Mouse (Mus musculus): ENCODE data around the gene Sept3. TPM values are rescaled to one million over a fixed set of nuclear protein-coding genes. Genes with fewer than 3 reads are reported as not detected.
A peak's percentile ranks its signal among the peaks of the same experiment; 100 is the strongest.
"Not testable (repeated sequence)": the region's sequence is repeated elsewhere in the genome, so short reads cannot be mapped to it uniquely, and the experiment has no call there.

The Sept3 gene
- total RNA-seq (2017), result 0.48 TPM in 1 of 3 replicates, not detected in the others

DNA sequence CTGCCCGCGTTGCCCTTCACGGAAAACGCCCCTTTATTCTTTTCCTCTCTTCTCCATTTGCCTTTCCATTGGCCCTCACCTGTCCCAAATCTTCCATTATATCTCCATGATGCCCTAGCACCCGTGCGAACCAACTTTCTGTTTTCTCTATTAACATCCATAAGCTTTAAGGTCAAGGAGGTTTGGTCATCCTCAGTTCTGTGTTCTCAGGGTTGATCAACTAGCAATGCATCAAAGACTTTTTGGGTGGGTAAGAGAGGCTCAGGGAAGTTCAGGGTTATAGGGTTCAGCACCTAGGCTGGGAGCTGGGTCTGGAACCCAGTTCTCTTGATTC lies at the start of gene Sept3:
Sept3 (plus strand) TSS at position 301 of the 334 bp plus-strand sequence.
- ATAC-seq (replicated peaks; ENCODE audit: insufficient number of reproducible peaks, low FRiP score, low TSS enrichment, poor library complexity, severe bottlenecking), result no peak

DNA sequence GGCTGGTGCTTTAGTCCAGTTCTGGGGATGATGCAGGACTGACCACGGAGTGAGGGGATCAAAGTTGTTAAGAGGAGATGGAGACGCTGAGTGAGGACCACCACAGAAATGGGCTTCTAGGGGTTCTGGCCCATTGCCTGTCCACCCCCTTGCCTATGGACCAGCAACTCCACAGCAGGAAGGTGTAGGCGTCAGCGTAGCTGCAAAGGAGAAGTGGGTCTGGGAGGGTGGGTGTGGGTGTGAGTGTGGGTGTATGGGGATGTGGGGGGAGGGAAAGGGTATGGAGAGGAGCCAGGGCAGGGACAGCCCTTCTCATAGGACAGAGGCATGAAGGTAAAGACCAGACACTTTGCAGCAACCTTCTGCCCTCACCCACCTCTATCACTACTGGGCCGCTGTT lies 48.9 kb upstream of the Sept3 start:
- no peak for ATAC-seq (replicated peaks; ENCODE audit: insufficient number of reproducible peaks, low FRiP score, low TSS enrichment, poor library complexity, severe bottlenecking)

DNA sequence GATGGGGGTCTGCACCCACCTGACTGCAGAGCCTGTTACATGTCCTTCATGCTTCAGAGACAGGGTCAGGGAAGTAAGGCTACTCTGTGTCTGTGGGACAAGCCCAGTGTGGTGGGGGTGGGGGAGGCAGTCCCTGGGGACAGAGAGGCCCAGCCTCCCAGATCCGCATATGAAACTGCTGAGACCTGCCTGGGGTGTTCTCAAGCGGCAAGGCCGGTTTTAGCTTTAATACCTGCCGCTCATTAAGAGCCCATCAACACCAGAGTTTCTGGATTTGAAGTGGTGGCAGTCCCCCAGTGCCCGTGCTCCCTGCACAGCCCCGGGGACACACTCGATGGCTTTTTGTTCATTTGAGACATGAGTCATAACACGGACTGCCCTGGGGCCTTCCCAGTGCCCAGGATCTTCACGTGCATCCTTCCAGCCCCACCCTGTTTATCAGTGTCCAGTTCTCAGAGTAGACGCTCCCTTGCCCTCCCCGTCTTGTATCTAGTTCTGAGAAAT lies 45.1 kb upstream of the Sept3 start:
- no peak for ATAC-seq (replicated peaks; ENCODE audit: insufficient number of reproducible peaks, low FRiP score, low TSS enrichment, poor library complexity, severe bottlenecking)

DNA sequence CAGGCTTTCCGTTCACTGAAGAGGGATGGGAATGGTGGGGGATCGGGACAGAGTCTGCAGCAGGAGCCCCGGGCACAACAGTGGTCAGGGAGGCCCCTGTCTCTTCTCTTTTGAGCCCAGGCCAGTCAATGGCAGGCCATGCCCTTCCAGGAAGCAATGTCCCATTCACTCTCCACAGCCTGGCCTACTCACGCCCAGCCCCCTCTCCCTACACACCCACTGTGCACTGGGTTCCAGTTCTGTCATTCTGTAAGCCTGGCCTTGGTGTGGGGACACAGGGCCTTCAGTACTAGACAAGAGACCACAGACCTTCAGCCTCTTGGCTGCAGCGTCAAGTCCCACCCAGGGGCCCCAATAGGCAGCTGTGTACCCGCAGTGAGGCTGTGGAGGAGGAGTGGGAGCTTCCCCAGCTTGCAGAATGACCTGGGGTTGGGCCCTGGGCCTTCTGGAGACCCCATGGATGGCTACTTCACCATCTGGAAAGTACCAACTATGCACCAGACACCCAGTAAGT lies 44.5 kb upstream of the Sept3 start:
- ATAC-seq (replicated peaks; ENCODE audit: insufficient number of reproducible peaks, low FRiP score, low TSS enrichment, poor library complexity, severe bottlenecking), result no peak

DNA sequence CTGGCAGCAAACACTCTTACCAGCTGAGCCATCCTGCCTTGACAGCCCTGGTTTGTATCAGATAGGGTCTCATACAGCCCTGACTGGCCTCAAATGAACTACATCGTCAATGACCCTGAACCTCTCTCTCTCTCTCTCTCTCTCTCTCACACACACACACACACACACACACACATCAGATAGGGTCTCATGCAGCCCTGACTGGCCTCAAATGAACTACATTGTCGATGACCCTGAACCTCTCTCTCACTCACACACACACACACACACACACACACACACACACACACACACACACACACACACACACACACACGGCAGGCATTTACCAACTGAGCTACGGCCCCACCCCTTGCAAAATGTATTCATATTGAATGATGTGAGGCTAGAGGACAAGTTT lies 43.6 kb upstream of the Sept3 start:
- ATAC-seq (replicated peaks; ENCODE audit: insufficient number of reproducible peaks, low FRiP score, low TSS enrichment, poor library complexity, severe bottlenecking), result no peak

DNA sequence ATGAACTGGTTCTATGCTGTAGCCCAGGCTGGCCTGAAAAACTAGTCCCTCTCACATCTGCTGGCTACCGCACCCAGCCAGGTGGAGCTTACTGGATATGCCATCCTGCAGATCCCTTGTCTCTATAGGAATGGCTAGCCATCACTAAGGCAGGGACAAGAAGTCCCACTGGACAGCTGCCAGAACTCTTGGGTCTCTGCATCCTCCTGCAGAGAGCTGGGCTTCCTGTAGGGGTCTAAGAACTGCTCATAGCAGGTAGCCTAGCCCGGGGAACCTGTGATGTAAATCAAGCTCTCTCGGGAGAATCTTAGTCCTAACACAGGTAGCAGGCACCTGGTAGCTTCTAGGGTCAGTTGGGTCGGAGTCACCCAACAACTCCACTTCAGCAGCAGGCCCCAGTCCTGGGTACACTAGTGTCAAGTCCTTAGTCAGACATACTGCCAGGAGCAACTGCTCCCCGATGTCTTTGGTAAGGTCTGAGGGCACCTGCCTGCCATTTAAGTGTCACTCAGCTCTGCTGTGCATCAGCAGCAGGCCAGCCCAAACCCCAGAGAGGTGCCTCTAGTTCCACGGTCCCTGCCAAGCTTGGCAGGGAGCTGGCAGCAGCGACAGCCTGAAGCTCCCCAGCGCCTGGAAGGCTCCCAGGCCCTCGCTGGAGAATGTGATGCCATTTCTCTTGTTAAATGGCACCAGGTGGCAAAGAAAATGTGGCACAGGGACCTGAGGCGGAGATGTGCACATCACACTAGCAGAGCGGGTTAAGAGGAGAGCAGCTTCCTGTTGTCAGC lies 42.9 kb upstream of the Sept3 start:
- ATAC-seq (replicated peaks; ENCODE audit: insufficient number of reproducible peaks, low FRiP score, low TSS enrichment, poor library complexity, severe bottlenecking), result no peak

DNA sequence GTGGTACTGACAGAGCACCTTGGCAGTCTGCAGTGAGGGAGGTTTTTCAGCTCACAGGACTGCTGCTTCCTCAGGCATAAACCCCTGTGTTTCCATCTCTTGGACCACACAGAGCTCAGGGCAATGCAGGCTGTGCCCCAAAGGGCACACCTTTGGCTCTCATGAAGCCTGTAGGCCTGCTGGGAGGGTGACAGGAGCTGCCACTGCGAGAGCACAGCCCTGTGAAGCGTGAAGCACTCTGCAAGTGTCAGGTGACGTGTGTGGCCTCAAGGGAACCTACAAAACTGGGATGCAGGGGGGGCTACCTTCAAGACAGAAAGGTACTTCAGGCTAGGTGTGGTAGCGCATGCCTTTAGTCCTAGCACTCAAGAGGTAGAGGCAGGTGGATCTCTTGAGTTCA lies 42.0 kb upstream of the Sept3 start:
- ATAC-seq (replicated peaks; ENCODE audit: insufficient number of reproducible peaks, low FRiP score, low TSS enrichment, poor library complexity, severe bottlenecking), result no peak

DNA sequence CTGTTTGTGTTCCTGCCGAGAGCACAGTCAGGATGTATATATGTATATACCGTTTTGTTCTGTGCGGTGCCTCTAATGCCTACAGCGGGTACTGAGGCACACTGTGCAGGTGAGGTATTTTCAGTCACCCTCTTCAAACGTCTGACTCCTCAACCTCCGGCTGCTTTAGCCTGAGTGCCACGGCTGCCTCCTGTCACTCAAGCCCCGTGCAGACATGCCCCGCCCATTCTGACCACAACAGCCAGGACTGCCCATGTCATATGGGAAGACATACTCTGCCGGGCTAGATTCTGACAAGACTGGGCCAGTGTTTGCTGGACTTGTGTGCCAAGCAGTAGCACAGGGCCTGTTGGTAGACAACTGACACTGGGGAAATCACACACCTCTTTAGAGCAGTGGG lies 39.0 kb upstream of the Sept3 start:
- ATAC-seq (replicated peaks; ENCODE audit: insufficient number of reproducible peaks, low FRiP score, low TSS enrichment, poor library complexity, severe bottlenecking), result no peak

DNA sequence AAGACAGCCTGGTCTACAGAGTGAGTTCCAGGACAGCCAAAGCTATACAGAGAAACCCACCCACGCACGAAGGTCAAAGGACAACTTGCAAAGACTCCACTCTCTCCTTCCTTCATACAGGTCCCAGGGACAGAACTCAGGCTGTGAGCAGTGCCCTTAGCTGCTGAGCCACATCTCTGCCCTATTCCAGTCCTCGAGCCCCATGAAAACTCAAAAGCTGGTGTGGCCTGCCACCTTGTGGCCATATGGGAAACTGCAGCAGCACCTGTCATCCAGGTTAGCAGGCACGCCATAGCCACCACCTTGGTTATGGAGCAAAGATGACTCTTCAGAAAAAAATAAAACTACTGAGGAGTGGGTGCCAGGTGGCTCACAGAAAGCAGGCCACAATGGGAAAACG lies 38.1 kb upstream of the Sept3 start:
- peak; percentile 82 for ATAC-seq (replicated peaks; ENCODE audit: insufficient number of reproducible peaks, low FRiP score, low TSS enrichment, poor library complexity, severe bottlenecking)

DNA sequence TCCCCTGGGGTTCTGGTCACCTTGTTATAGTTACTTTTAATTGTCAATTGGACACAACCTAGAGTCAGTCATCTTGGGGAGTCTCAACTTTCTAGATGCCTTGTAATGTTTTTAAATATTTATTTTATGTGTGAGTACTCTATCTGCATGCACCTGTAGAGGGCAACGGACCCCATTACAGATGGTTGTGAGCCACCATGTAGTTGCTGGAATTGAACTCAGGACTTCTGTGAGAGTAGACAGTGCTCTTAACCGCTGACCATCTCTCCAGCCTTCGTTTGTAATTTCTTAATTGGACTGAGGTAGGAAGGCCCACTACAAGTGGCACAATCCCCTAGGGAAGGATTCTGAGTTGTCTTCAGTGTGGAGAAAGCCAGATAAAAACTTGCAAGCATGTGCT lies 31.4 kb upstream of the Sept3 start:
- no peak for ATAC-seq (replicated peaks; ENCODE audit: insufficient number of reproducible peaks, low FRiP score, low TSS enrichment, poor library complexity, severe bottlenecking)

DNA sequence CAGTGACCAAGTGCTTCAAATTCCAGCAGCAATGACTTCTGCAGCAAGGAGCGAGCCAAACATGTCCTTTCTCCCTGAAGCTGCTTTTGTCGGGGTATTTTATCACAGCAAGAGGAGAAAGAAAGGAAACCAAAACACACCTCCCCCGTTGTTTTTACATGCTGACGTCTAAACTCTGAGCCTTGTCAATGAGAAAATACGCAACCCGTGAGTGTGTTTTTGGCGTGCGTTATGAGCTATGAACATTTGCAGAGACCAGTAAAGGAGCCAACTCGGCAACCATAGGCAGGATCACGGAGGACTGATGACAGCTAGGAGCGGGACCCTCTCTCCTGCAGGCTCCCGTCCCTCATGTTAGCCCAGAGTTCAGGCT lies 31.0 kb upstream of the Sept3 start:
- ATAC-seq (replicated peaks; ENCODE audit: insufficient number of reproducible peaks, low FRiP score, low TSS enrichment, poor library complexity, severe bottlenecking), result no peak

DNA sequence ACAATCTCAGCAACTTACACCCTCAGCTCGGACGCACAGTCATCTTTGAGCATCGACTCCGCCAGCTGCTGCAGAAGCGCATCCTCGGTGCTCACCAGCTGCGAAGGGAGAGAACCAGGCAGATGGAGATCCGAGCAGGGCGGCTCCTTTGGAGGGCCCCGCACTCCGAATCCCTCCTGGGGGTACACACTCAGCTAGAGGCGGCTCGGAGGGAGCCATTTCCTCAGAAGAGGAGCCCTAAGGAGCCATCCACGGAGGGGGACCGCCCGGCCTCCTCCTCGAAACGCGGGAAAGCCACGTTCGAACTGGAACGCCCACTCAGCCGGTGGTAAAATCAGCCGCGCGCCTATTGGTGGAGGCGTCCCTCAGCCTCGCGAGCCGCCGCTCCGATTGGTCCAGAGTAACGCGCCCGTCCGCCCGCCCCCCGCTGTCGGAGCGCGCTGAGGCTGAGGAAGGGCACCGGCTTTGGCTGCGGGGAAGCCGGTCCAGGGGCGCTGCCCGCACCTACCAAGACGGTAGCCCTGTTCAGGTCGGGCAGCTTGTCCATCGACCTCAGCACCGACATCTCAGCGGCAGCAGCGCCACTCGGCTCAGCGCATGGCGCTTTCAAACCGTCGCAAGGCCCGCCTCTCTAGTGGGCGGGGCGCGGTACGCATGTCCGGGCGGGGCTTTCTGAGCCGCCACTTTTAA lies 30.4 kb upstream of the Sept3 start, which contains the start of gene Cenpm:
Cenpm (minus strand) TSS at position 634 of the 690 bp plus-strand sequence.
- peak; percentile 96 for ATAC-seq (replicated peaks; ENCODE audit: insufficient number of reproducible peaks, low FRiP score, low TSS enrichment, poor library complexity, severe bottlenecking)

DNA sequence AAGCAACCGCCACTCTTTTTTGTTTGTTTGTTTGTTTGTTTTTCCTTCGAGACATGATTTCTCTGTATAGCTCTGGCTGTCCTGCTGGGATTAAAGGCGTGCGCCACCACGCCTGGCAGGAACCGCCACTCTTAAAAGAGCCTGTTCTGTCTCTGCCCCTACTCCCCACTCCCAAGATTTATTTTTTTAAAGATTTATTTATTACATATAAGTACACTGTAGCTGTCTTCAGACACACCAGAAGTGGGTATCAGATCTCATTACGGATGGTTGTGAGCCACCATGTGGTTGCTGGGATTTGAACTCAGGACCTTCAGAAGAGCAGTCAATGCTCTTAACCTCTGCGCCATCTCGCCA lies 29.9 kb upstream of the Sept3 start:
- ATAC-seq (replicated peaks; ENCODE audit: insufficient number of reproducible peaks, low FRiP score, low TSS enrichment, poor library complexity, severe bottlenecking), result not testable (repeated sequence)

DNA sequence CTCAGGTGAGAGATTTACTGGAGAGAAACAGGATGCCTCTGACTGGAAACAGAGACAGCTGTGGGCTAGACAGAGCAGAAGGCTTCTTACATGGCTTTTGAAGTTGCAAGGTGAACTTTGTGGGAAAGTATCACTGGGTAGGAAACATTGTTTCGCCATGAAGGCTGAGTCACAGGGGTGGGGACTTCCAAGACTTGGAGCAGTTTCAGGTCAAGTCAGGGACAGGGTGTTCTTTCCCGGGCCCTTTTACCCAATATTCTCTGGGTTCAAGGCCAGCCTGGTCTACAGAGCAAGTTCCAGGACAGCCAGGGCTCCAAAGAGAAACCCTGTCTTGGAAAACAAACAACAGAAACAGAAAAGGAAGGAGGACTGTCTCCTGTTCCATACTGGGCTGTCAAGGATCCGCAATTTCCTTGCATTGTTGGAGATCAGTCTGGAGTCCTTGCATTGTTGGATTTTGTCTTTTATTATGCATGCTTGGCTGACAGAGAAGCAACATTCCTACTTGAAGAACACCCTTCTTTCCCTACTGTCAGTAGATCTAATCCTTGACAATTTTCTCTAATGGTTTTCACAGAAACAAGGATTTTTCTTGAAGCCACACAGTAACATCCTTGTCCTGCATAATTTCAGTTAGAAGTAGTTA lies 27.4 kb upstream of the Sept3 start:
- no peak for ATAC-seq (replicated peaks; ENCODE audit: insufficient number of reproducible peaks, low FRiP score, low TSS enrichment, poor library complexity, severe bottlenecking)

DNA sequence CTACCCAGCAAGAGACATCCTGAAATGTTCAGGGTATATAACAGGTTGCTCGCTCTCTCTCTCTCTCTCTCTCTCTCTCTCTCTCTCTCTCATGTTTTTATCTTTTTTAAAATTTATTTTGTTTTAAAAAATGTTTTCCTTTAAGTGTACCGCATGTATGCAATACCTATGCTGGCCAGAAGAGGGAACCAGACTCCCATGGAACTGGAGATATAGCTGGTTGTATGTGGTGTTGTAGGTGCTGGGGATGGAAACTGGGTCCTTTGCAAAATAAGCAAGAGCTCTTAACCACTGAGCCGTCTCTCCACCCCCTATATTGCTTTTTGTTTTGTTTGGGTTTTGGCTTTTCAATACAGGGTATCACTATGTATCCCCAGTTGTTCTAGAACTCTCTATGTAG lies 23.1 kb upstream of the Sept3 start:
- no peak for ATAC-seq (replicated peaks; ENCODE audit: insufficient number of reproducible peaks, low FRiP score, low TSS enrichment, poor library complexity, severe bottlenecking)

DNA sequence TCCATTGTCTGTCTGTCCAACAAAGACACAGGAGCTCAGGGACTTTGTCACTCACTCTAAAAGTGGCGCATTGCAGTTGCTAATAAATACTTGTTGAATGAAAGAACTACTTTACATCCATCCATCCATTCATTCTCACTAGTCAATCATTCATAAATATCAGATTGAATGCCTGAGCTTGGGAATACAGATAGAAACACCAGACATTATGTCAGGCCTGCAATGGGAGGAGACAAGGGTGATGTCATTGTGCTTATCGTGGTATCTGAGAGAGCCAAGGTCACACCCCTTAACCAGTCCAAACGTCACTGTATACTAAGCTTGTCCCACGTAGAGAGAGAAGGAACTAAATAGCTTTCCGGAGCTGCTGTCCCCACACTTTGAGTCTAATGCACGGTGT lies 22.6 kb upstream of the Sept3 start, which contains the start of gene 1500009C09Rik:
1500009C09Rik (plus strand) TSS at position 301 of the 400 bp plus-strand sequence.
- ATAC-seq (replicated peaks; ENCODE audit: insufficient number of reproducible peaks, low FRiP score, low TSS enrichment, poor library complexity, severe bottlenecking), result no peak

DNA sequence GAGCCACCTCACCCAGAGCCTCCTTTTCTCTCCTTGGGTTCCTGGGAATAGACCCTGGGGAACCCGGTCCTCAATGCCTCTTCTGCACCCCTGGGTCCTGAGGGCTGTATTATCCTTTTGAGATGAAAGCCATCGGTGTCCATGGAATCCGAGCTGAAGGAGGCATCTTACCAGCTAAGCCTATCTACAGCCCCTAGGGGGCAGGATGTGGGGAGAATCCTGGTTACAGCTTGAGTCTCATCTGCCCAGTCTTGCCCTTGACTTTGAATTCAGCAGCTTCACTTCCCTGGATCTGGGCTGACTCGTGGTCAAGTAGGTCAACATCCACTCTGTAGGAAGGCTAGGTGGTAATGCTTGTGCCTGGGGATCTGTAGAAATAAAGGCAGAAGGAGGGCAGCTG lies 19.4 kb upstream of the Sept3 start:
- no peak for ATAC-seq (replicated peaks; ENCODE audit: insufficient number of reproducible peaks, low FRiP score, low TSS enrichment, poor library complexity, severe bottlenecking)

DNA sequence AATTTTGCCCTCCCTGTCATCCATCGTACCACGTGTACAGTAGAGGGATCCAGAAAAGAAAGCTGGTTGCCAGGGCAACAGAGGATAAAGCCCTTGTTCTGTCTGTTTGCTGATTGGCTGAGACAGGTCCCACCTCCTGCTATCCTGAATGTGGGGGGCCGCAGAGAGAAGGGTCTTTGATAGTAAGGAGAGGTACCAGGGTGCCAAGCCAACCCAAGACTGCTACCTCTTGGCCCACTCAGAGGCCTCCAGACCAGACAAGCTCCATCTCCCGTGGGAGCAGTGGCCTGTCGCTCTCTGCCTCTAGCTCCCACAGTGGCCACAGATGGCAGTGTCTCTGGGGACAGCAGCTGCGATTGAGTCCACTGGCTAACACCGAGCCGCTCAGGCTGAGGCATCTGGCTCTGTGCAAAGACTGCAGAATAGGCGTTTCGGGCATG lies 18.7 kb upstream of the Sept3 start:
- ATAC-seq (replicated peaks; ENCODE audit: insufficient number of reproducible peaks, low FRiP score, low TSS enrichment, poor library complexity, severe bottlenecking), result no peak

DNA sequence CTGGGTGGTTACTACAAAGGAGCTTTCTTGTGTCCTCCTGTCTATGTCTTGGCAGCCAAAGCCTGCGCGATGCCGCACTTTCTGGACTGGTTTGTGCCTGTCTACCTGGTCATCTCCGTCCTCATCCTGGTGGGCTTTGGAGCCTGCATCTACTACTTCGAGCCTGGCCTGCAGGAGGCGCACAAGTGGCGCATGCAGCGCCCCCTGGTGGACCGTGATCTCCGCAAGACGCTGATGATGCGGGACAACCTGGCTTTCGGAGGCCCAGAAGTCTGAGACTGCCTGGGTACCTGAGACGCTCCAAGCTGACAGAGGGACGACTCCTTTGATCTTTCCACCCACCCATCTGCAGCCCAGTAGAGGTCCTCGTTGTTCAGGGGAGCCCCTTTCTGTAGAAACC lies 15.2 kb upstream of the Sept3 start:
- 0 out of 2 replicates have a peak, but pooled peaks have one; percentile 60 for ATAC-seq (replicated peaks; ENCODE audit: insufficient number of reproducible peaks, low FRiP score, low TSS enrichment, poor library complexity, severe bottlenecking)

Data from monocyte, adult 5-6 weeks (primary cell).